Mouse (Mus musculus): ENCODE results near the gene Tbc1d30.
A peak's percentile ranks its signal among the peaks of the same experiment; 100 is the strongest.

Gene Tbc1d30

GRCm38 (mm10) chr10:121225636-121226035 lies 125.4 kb downstream of the Tbc1d30 start:
- DNase-seq (ENCODE audit: low read depth): peak; percentile 5

- no peak for DNase-seq (ENCODE audit: low read depth)
These were observed 128.2 kb downstream of the Tbc1d30 start for GRCm38 (mm10) chr10:121222881-121223280.

- no peak for DNase-seq (ENCODE audit: low read depth)
These were observed 132.5 kb downstream of the Tbc1d30 start for GRCm38 (mm10) chr10:121218616-121219015.

- no peak for DNase-seq (ENCODE audit: low read depth)
These were observed 134.3 kb downstream of the Tbc1d30 start for GRCm38 (mm10) chr10:121216804-121217203.

All from induced T-regulatory cell, adult 2 months (primary cell).